Mouse (Mus musculus) stomach, embryonic 14.5 days (tissue): ENCODE results near the gene Birc5. TPM values are rescaled to one million over a fixed set of nuclear protein-coding genes. Genes with fewer than 3 reads are reported as not detected.

Experiments used
- ATAC-seq: fragments of 200-750 bp; cut with Nextera tagmentation; 2 replicates; pipeline ENCODE4 v1.8.0; 2017; ENCODE audit warnings: low read depth, moderate TSS enrichment; ENCODE audit not compliant: insufficient number of reproducible peaks, insufficient read depth, low FRiP score
- H3K27ac ChIP-seq: fragments of 300-500 bp; sonication (generic); 2 replicates; pipeline ENCODE4 v1.5.1; 2014; ENCODE audit warnings: mild to moderate bottlenecking, low read length, moderate library complexity, mixed read lengths
- H3K27me3 ChIP-seq: fragments of 300-500 bp; sonication (generic); 2 replicates; pipeline ENCODE4 v1.6.1; 2014; ENCODE audit warnings: low read length, control low read depth, mixed read lengths; ENCODE audit not compliant: control insufficient read depth, insufficient read depth
- H3K36me3 ChIP-seq: fragments of 300-500 bp; sonication (generic); 2 replicates; pipeline ENCODE4 v1.6.1; 2014; ENCODE audit warnings: mild to moderate bottlenecking, control low read depth, low read length, moderate library complexity, mixed read lengths; ENCODE audit not compliant: control insufficient read depth, insufficient read depth
- H3K4me1 ChIP-seq: fragments of 300-500 bp; sonication (generic); 2 replicates; pipeline ENCODE4 v1.6.1; 2014; ENCODE audit warnings: low read length, control low read depth, mixed read lengths; ENCODE audit not compliant: control insufficient read depth, insufficient read depth
- H3K4me2 ChIP-seq: fragments of 300-500 bp; sonication (generic); replicated peaks from 2 replicates; pipeline ENCODE4 v1.6.1; 2014; ENCODE audit warnings: low read depth, low read length, control low read depth
- H3K4me3 ChIP-seq: fragments of 300-500 bp; sonication (generic); 2 replicates; pipeline ENCODE4 v1.5.1; 2014; ENCODE audit warnings: low read depth, low read length, control low read depth
- H3K9ac ChIP-seq: fragments of 300-500 bp; sonication (generic); replicated peaks from 2 replicates; pipeline ENCODE4 v1.6.1; 2014; ENCODE audit warnings: low read depth, mild to moderate bottlenecking, control low read depth, low read length, moderate library complexity, mixed read lengths
- H3K9me3 ChIP-seq: fragments of 300-500 bp; sonication (generic); 2 replicates; pipeline ENCODE4 v1.6.1; 2016; ENCODE audit warnings: low read depth, low read length, control low read depth; ENCODE audit not compliant: control insufficient read depth
- WGBS: fragments of 180-500 bp; shearing (Covaris S2); extraction: QIAGEN DNeasy Blood & Tissue Kit; methylation state at CpG from one replicate; pipeline ENCODE4 v1.1.7; 2014; 5-methylcytosine and 5-hydroxymethylcytosine counted together
- polyA plus RNA-seq: library from polyadenylated mRNA; unstranded; fragments of >200 nt; fragmentation: Nextera tagmentation; extraction: Ambion mirVana; gene quantifications from 2 replicates; pipeline ENCODE4 v1.2.1, GENCODE M21; 2014

Birc5 gene
- polyA plus RNA-seq, 1 experiment from 2014 or later, result 307 TPM

- peak overlapping the region; percentile 33; the same call in 1 of the 2 replicates for H3K27ac ChIP-seq
- H3K36me3 ChIP-seq, result no peaks in the 10 kb centered on the region
- peak overlapping the region; percentile 53 for H3K4me2 ChIP-seq
- ATAC-seq, result no peak
- 20% methylated on average over 20 of the region's 20 CpGs for WGBS
- H3K4me3 ChIP-seq, result peak overlapping the region; percentile 17; the same call in 1 of the 2 replicates
- peaks cover 39% of the 10 kb centered on the region for H3K4me1 ChIP-seq
- no peak overlapping the region for H3K9ac ChIP-seq
- H3K27me3 ChIP-seq, result no peaks in the 10 kb centered on the region
- H3K9me3 ChIP-seq, result no peaks in the 10 kb centered on the region
These were observed 39.3 kb downstream of the Birc5 start for GRCm38 (mm10) chr11:117888168-117888852.

- H3K27me3 ChIP-seq, result no peaks in the 10 kb centered on the region
- peak overlapping the region; percentile 30 for H3K9ac ChIP-seq
- no peaks in the 10 kb centered on the region for H3K36me3 ChIP-seq
- ATAC-seq, result peak; percentile 15; the same call in 1 of the 2 replicates
- no peaks in the 10 kb centered on the region for H3K9me3 ChIP-seq
- H3K4me2 ChIP-seq, result peak overlapping the region; percentile 53
- H3K4me3 ChIP-seq, result peak overlapping the region; percentile 17
- WGBS, result 6% methylated on average over 32 of the region's 33 CpGs
- peaks cover 39% of the 10 kb centered on the region for H3K4me1 ChIP-seq
- peak overlapping the region; percentile 67; the same call in 1 of the 2 replicates for H3K27ac ChIP-seq
These were observed 40.1 kb downstream of the Birc5 start for GRCm38 (mm10) chr11:117888853-117889822.

- no peaks in the 10 kb centered on the region for H3K27me3 ChIP-seq
- peak overlapping the region; percentile 67; the same call in 1 of the 2 replicates for H3K27ac ChIP-seq
- peak; percentile 8; the same call in 1 of the 2 replicates for ATAC-seq
- H3K9ac ChIP-seq, result peak overlapping the region; percentile 30
- no peaks in the 10 kb centered on the region for H3K36me3 ChIP-seq
- H3K4me2 ChIP-seq, result peak overlapping the region; percentile 53
- peaks cover 39% of the 10 kb centered on the region for H3K4me1 ChIP-seq
- no peaks in the 10 kb centered on the region for H3K9me3 ChIP-seq
- WGBS, result 16% methylated on average over 11 of the region's 11 CpGs
- H3K4me3 ChIP-seq, result peak overlapping the region; percentile 17
These were observed 40.9 kb downstream of the Birc5 start for GRCm38 (mm10) chr11:117889887-117890340.

GRCm38 (mm10) chr11:117890519-117891282 lies 41.6 kb downstream of the Birc5 start:
- Histone ChIP-seq H3K4me1 (peaks cover 39% of the 10 kb centered on the region), H3K27ac (peak overlapping the region; percentile 36; the same call in 1 of the 2 replicates), H3K9ac (0 out of 2 replicates have a peak overlapping the region, but pooled peaks have one; percentile 2), H3K9me3 (no peaks in the 10 kb centered on the region), H3K4me2 (peak overlapping the region; percentile 32), H3K27me3 (no peaks in the 10 kb centered on the region), H3K4me3 (peak overlapping the region; percentile 17; the same call in 1 of the 2 replicates), H3K36me3 (no peaks in the 10 kb centered on the region)
- ATAC-seq, result peak; percentile 43; the same call in 1 of the 2 replicates
- WGBS, result 26% methylated on average over 13 of the region's 13 CpGs

GRCm38 (mm10) chr11:117891581-117892175 lies 42.6 kb downstream of the Birc5 start:
- Histone ChIP-seq H3K4me1 (peaks cover 39% of the 10 kb centered on the region), H3K4me3 (no peak overlapping the region), H3K27me3 (no peaks in the 10 kb centered on the region), H3K9me3 (no peaks in the 10 kb centered on the region), H3K36me3 (no peaks in the 10 kb centered on the region), H3K27ac (no peak overlapping the region), H3K9ac (no peak overlapping the region), H3K4me2 (no peak overlapping the region)
- 86% methylated on average over 19 of the region's 19 CpGs for WGBS
- ATAC-seq, result no peak

- H3K36me3 ChIP-seq, result no peaks in the 10 kb centered on the region
- 54% methylated on average over 6 of the region's 6 CpGs for WGBS
- no peak overlapping the region for H3K27ac ChIP-seq
- H3K4me3 ChIP-seq, result no peak overlapping the region
- H3K9ac ChIP-seq, result no peak overlapping the region
- H3K9me3 ChIP-seq, result no peaks in the 10 kb centered on the region
- no peak overlapping the region for H3K4me2 ChIP-seq
- H3K27me3 ChIP-seq, result no peaks in the 10 kb centered on the region
- peaks cover 39% of the 10 kb centered on the region for H3K4me1 ChIP-seq
- ATAC-seq, result no peak
These were observed 43.1 kb downstream of the Birc5 start for GRCm38 (mm10) chr11:117892199-117892598.

- Histone ChIP-seq H3K4me1 (peaks cover 22% of the 10 kb centered on the region), H3K27me3 (no peaks in the 10 kb centered on the region), H3K4me3 (no peak overlapping the region), H3K36me3 (no peaks in the 10 kb centered on the region), H3K27ac (no peak overlapping the region), H3K4me2 (no peak overlapping the region), H3K9me3 (no peaks in the 10 kb centered on the region), H3K9ac (no peak overlapping the region)
- no peak for ATAC-seq
- WGBS, result 63% methylated on average over 10 of the region's 10 CpGs
These were observed 45.6 kb downstream of the Birc5 start for GRCm38 (mm10) chr11:117894676-117895075.
